Comparison of ENCODE assay signal across 20 mouse cellular contexts in genomic region chr7:72774031-72774770, GRCm38 (mm10).
A peak's percentile ranks its signal among the peaks of the same experiment; 100 is the strongest.
DNase-seq lines count a peak whose midpoint lies in the region; ATAC-seq lines count a peak whose summit lies in the region.
"Had no signal": no experiment of that assay in that cellular context is flagged by ENCODE, and none has a peak within 500 bp of the region (broad histone marks: within the 10 kb centered on the region; RNA-seq: fewer than 3 reads in every experiment).

No protein-coding gene starts in this region.

- H3K4me1 ChIP-seq in forebrain, embryonic 15.5 days, result peaks cover 7% of the 10 kb centered on the region
- peaks cover 14% of the 10 kb centered on the region for H3K4me1 ChIP-seq in neural tube, embryonic 12.5 days
- H3K4me1 ChIP-seq: liver, embryonic 15.5 days had no signal

- H3K4me3 ChIP-seq in forebrain, embryonic 15.5 days, result no peak overlapping the region
- H3K4me3 ChIP-seq in neural tube, embryonic 12.5 days, result no peak overlapping the region
- H3K4me3 ChIP-seq: heart, adult 2 months; limb, embryonic 10.5 days; liver, embryonic 15.5 days had no signal

- H3K4me2 ChIP-seq in forebrain, embryonic 15.5 days (replicated peaks), result no peak overlapping the region
- H3K4me2 ChIP-seq in neural tube, embryonic 12.5 days (replicated peaks), result 0 out of 2 replicates have a peak overlapping the region, but pooled peaks have one; percentile 12
- H3K4me2 ChIP-seq: liver, embryonic 15.5 days had no signal

- no peaks in the 10 kb centered on the region for H3K27me3 ChIP-seq in forebrain, embryonic 15.5 days
- H3K27me3 ChIP-seq in neural tube, embryonic 12.5 days (replicated peaks), result no peaks in the 10 kb centered on the region
- H3K27me3 ChIP-seq: liver, embryonic 15.5 days had no signal

- DNase-seq in embryo, embryonic 10 days (ENCODE audit: low spot score), result peak; percentile 41
- peak; percentile 79 for DNase-seq in mesoderm, embryonic 11.5 days (ENCODE audit: low read depth, low spot score)
- no peak for DNase-seq in Muller cell, postnatal 12 days (ENCODE audit: inconsistent ontology term)
- no peak for DNase-seq in adrenal gland, adult 2 months
- no peak for DNase-seq in spleen, adult 12 weeks (ENCODE audit: low spot score)
- DNase-seq: B cell, adult 2 months; cerebellum, adult 8-10 months; heart, adult 2 months; heart, postnatal 4 days; kidney, adult 2 months; right cerebral cortex, postnatal 14 days; thymus, postnatal 14 days had no signal

- H3K27ac ChIP-seq in forebrain, embryonic 15.5 days (replicated peaks), result peak overlapping the region; percentile 54
- peak overlapping the region; percentile 20; the same call in 1 of the 2 replicates for H3K27ac ChIP-seq in neural tube, embryonic 12.5 days
- H3K27ac ChIP-seq: heart, adult 2 months; limb, embryonic 10.5 days; liver, embryonic 15.5 days; macrophage had no signal

- 34% methylated on average over 3 of the region's 3 CpGs for WGBS in forebrain, embryonic 15.5 days
- WGBS in neural tube, embryonic 12.5 days, result 16% methylated on average over 3 of the region's 3 CpGs

- peak; percentile 87 for ATAC-seq in forebrain, embryonic 15.5 days (replicated peaks)
- ATAC-seq in neural tube, embryonic 12.5 days (ENCODE audit: low FRiP score, low read depth), result peak; percentile 97
- no peak for ATAC-seq in megakaryocyte, adult 5-6 weeks (ENCODE audit: poor library complexity, severe bottlenecking)
- ATAC-seq: activated CD4-positive, CD25-positive, alpha-beta regulatory T cell, adult 4 months had no signal

- no peak overlapping the region for H3K9ac ChIP-seq in forebrain, embryonic 15.5 days (replicated peaks)
- H3K9ac ChIP-seq in neural tube, embryonic 12.5 days, result no peak overlapping the region
- H3K9ac ChIP-seq: liver, embryonic 15.5 days had no signal

- H3K36me3 ChIP-seq in forebrain, embryonic 15.5 days, result no peaks in the 10 kb centered on the region
- H3K36me3 ChIP-seq in neural tube, embryonic 12.5 days, result no peaks in the 10 kb centered on the region
- H3K36me3 ChIP-seq: G1E; limb, embryonic 10.5 days; liver, embryonic 15.5 days had no signal

- H3K9me3 ChIP-seq in forebrain, embryonic 15.5 days, result no peaks in the 10 kb centered on the region
- H3K9me3 ChIP-seq in neural tube, embryonic 12.5 days, result no peaks in the 10 kb centered on the region
- H3K9me3 ChIP-seq: limb, embryonic 10.5 days; liver, embryonic 15.5 days had no signal

Comparison
In these comparisons a context has a peak if more than half of its experiments do, and no peak if none do; other contexts are left out.
1. DNase-seq: peak in embryo, embryonic 10 days (single experiment) and mesoderm, embryonic 11.5 days (single experiment); none in Muller cell, postnatal 12 days (single experiment), adrenal gland, adult 2 months (single experiment) and spleen, adult 12 weeks (single experiment).